Mouse (Mus musculus) cerebellum, adult 18-20 months (tissue): ENCODE data around the gene Fam89b.
A peak's percentile ranks its signal among the peaks of the same experiment; 100 is the strongest.

ENCODE experiments used
- DNase-seq, 2 experiments: peaks; one replicate each; pipeline ENCODE4 v3.0.0; 2021

Gene Fam89b

GRCm38 (mm10) chr19:5734325-5734724 lies 4.9 kb upstream of the Fam89b start:
- no peak for DNase-seq

GRCm38 (mm10) chr19:5731264-5731978 lies 2.0 kb upstream of the Fam89b start:
- DNase-seq: peak; percentile 93 to 95

GRCm38 (mm10) chr19:5730314-5731186 lies 1.1 kb upstream of the Fam89b start:
- peak; percentile 62 to 69 for DNase-seq

- peak; percentile 53 to 68 for DNase-seq
These were observed 616 bp downstream of the Fam89b start for GRCm38 (mm10) chr19:5728631-5729443.

- peak; percentile 86 to 89 for DNase-seq
These were observed 1.8 kb downstream of the Fam89b start for GRCm38 (mm10) chr19:5727701-5728100.

- no peak for DNase-seq
These were observed 2.4 kb downstream of the Fam89b start for GRCm38 (mm10) chr19:5726961-5727578.

GRCm38 (mm10) chr19:5725767-5726515 lies 3.5 kb downstream of the Fam89b start, which contains the start of gene Ehbp1l1:
Gene Ehbp1l1 (minus strand): TSS chr19:5726317.
- no peak for DNase-seq

GRCm38 (mm10) chr19:5725029-5725707 lies 4.3 kb downstream of the Fam89b start:
- no peak for DNase-seq

- no peak for DNase-seq
These were observed 4.9 kb downstream of the Fam89b start for GRCm38 (mm10) chr19:5724549-5724941.

- no peak for DNase-seq
These were observed 5.4 kb downstream of the Fam89b start for GRCm38 (mm10) chr19:5723934-5724548.

GRCm38 (mm10) chr19:5722848-5723425 lies 6.5 kb downstream of the Fam89b start:
- DNase-seq: no peak

GRCm38 (mm10) chr19:5721233-5721632 lies 8.2 kb downstream of the Fam89b start:
- no peak for DNase-seq

- DNase-seq: peak in 1 of 2 experiments; percentile 23
These were observed 12.5 kb downstream of the Fam89b start for GRCm38 (mm10) chr19:5716955-5717354.

GRCm38 (mm10) chr19:5715793-5716688 lies 13.4 kb downstream of the Fam89b start:
- DNase-seq: peak; percentile 56

GRCm38 (mm10) chr19:5713730-5714129 lies 15.7 kb downstream of the Fam89b start:
- DNase-seq: no peak

GRCm38 (mm10) chr19:5713255-5713654 lies 16.2 kb downstream of the Fam89b start:
- DNase-seq: no peak

- DNase-seq: no peak
These were observed 17.5 kb downstream of the Fam89b start for GRCm38 (mm10) chr19:5711907-5712460.

GRCm38 (mm10) chr19:5711218-5711617 lies 18.2 kb downstream of the Fam89b start:
- DNase-seq: peak; percentile 83 to 85

GRCm38 (mm10) chr19:5710581-5710980 lies 18.9 kb downstream of the Fam89b start:
- DNase-seq: no peak
